Mouse (Mus musculus) liver, adult 2 months (tissue): ENCODE results near the gene Ccdc154.

ENCODE experiments used
- CTCF ChIP-seq: fragments of 200-500 bp; IDR thresholded peaks from 2 replicates; pipeline ENCODE4 v1.5.1; 2011; ENCODE audit warnings: low read depth, low read length, control low read depth
- POLR2A ChIP-seq: fragments of 200-500 bp; IDR thresholded peaks from 2 replicates; pipeline ENCODE4 v1.6.1; 2011; ENCODE audit warnings: low read length, control low read depth; ENCODE audit not compliant: insufficient read depth; ENCODE audit errors: extremely low read depth

- TF ChIP-seq POLR2A (no peak), CTCF (no peak)
Measured at GRCm38 (mm10) chr17:25162161-25162560, at the start of gene Ccdc154.
